Mouse (Mus musculus) adrenal gland, postnatal 25 days (tissue): ENCODE data around the gene Gtf2h1. TPM values are rescaled to one million over a fixed set of nuclear protein-coding genes. Genes with fewer than 3 reads are reported as not detected.
"Not testable (repeated sequence)": the region's sequence is repeated elsewhere in the genome, so short reads cannot be mapped to it uniquely, and the experiment has no call there.

Experiments
- DNase-seq: peaks from one replicate; pipeline ENCODE4 v3.0.0; 2021; ENCODE audit warnings: mixed read lengths
- long read RNA-seq: library from polyadenylated mRNA; stranded (forward); transcript quantifications from one replicate; pipeline ENCODE4 v2.0.0, GENCODE M21; 2021
- total RNA-seq: library from RNA; stranded (reverse); gene quantifications from 2 replicates; pipeline ENCODE4 v1.2.3, GENCODE M21; 2021

The Gtf2h1 gene
- total RNA-seq, result 33.3 and 40.1 TPM in 2 replicates
- long read RNA-seq, transcript Gtf2h1-201 (15 exons, 2,736 nt), result major isoform, 60 of 74 reads
- long read RNA-seq, partial matches to known transcripts, result 5 of 74 reads
- long read RNA-seq, other reads (novel, unspliced or antisense), result 9 of 74 reads

- peak; percentile 99 for DNase-seq
Measured at GRCm38 (mm10) chr7:46795287-46796205, at the start of gene Gtf2h1, which contains the start of gene Hps5. Gene Gtf2h1, plus strand, starts transcription at chr7:46796103. Gene Hps5, minus strand, starts transcription at chr7:46796064.

GRCm38 (mm10) chr7:46746381-46746780 lies 49.5 kb upstream of the Gtf2h1 start:
- no peak for DNase-seq

GRCm38 (mm10) chr7:46748459-46748858 lies 47.4 kb upstream of the Gtf2h1 start:
- DNase-seq, result no peak

- no peak for DNase-seq
Measured at GRCm38 (mm10) chr7:46751490-46751889, 44.4 kb upstream of the Gtf2h1 start, which contains the start of gene Saa2. Gene Saa2, plus strand, starts transcription at chr7:46751790.

- DNase-seq, result no peak
Measured at GRCm38 (mm10) chr7:46761049-46761795, 34.7 kb upstream of the Gtf2h1 start.

GRCm38 (mm10) chr7:46762601-46763000 lies 33.3 kb upstream of the Gtf2h1 start:
- DNase-seq, result no peak

- no peak for DNase-seq
Measured at GRCm38 (mm10) chr7:46764672-46765071, 31.2 kb upstream of the Gtf2h1 start.

GRCm38 (mm10) chr7:46767371-46767770 lies 28.5 kb upstream of the Gtf2h1 start:
- DNase-seq, result no peak

GRCm38 (mm10) chr7:46768451-46768850 lies 27.5 kb upstream of the Gtf2h1 start:
- no peak for DNase-seq

GRCm38 (mm10) chr7:46770706-46771105 lies 25.2 kb upstream of the Gtf2h1 start:
- DNase-seq, result peak; percentile 52

GRCm38 (mm10) chr7:46789177-46789849 lies 6.6 kb upstream of the Gtf2h1 start:
- DNase-seq, result no peak

- DNase-seq, result no peak
Measured at GRCm38 (mm10) chr7:46793871-46794270, 2.0 kb upstream of the Gtf2h1 start.

GRCm38 (mm10) chr7:46796206-46796679 lies 340 bp downstream of the Gtf2h1 start:
- no peak for DNase-seq

- no peak for DNase-seq
Measured at GRCm38 (mm10) chr7:46796779-46797178, 876 bp downstream of the Gtf2h1 start.

GRCm38 (mm10) chr7:46810325-46810724 lies 14.4 kb downstream of the Gtf2h1 start:
- no peak for DNase-seq

- no peak for DNase-seq
Measured at GRCm38 (mm10) chr7:46814012-46814411, 18.1 kb downstream of the Gtf2h1 start.

GRCm38 (mm10) chr7:46820876-46821632 lies 25.2 kb downstream of the Gtf2h1 start:
- not testable (repeated sequence) for DNase-seq

- DNase-seq, result no peak
Measured at GRCm38 (mm10) chr7:46827046-46827802, 31.3 kb downstream of the Gtf2h1 start.

GRCm38 (mm10) chr7:46827803-46828184 lies 31.9 kb downstream of the Gtf2h1 start:
- no peak for DNase-seq

- peak; percentile 28 for DNase-seq
Measured at GRCm38 (mm10) chr7:46829911-46830310, 34.0 kb downstream of the Gtf2h1 start.
